Mouse (Mus musculus): ENCODE data around the gene Ttc7b. TPM values are rescaled to one million over a fixed set of nuclear protein-coding genes. Genes with fewer than 3 reads are reported as not detected.
A peak's percentile ranks its signal among the peaks of the same experiment; 100 is the strongest.

Ttc7b gene
- polyA plus RNA-seq, 1 experiment from 2014 or later: 2.2 TPM

GRCm38 (mm10) chr12:100441609-100442008 is 79.0 kb downstream of the Ttc7b start:
- 0 out of 2 replicates have a peak, but pooled peaks cover 5% of the 10 kb centered on the region for H3K4me1 ChIP-seq (ENCODE audit: insufficient read depth)
- no peak for TF ChIP-seq EP300 (IDR thresholded peaks at IDR 0.05; ENCODE audit: low read depth)
- 82% methylated on average over 4 of the region's 4 CpGs for WGBS (ENCODE audit: insufficient replicate concordance)
- H3K27me3 ChIP-seq (ENCODE audit: insufficient read depth, low read length): no peaks in the 10 kb centered on the region
- no peak for DNase-seq
- no peak overlapping the region for H3K4me2 ChIP-seq (ENCODE audit: low read depth, low read length)
- no peak for ATAC-seq
- H3K36me3 ChIP-seq (replicated peaks; ENCODE audit: insufficient read depth, low read length): 0 out of 2 replicates have a peak, but pooled peaks cover 2% of the 10 kb centered on the region
- H3K4me3 ChIP-seq (ENCODE audit: low read depth, low read length): no peak overlapping the region
- H3K27ac ChIP-seq (ENCODE audit: low read depth): no peak overlapping the region
- H3K9ac ChIP-seq (replicated peaks): no peak overlapping the region
- H3K9me3 ChIP-seq (ENCODE audit: low read length): no peaks in the 10 kb centered on the region

GRCm38 (mm10) chr12:100439883-100440282 is 80.7 kb downstream of the Ttc7b start:
- Histone ChIP-seq H3K4me3 (ENCODE audit: low read depth, low read length) (no peak overlapping the region), H3K4me1 (ENCODE audit: insufficient read depth) (0 out of 2 replicates have a peak, but pooled peaks cover 2% of the 10 kb centered on the region), H3K27ac (ENCODE audit: low read depth) (peak overlapping the region; percentile 22), H3K9me3 (ENCODE audit: low read length) (no peaks in the 10 kb centered on the region), H3K36me3 (replicated peaks; ENCODE audit: insufficient read depth, low read length) (0 out of 2 replicates have a peak, but pooled peaks cover 2% of the 10 kb centered on the region), H3K27me3 (ENCODE audit: insufficient read depth, low read length) (no peaks in the 10 kb centered on the region), H3K9ac (replicated peaks) (no peak overlapping the region), H3K4me2 (ENCODE audit: low read depth, low read length) (no peak overlapping the region)
- no peak for TF ChIP-seq EP300 (IDR thresholded peaks at IDR 0.05; ENCODE audit: low read depth)
- no peak for TF ChIP-seq CTCF (IDR thresholded peaks at IDR 0.05; ENCODE audit: low read depth)
- DNase-seq (no peak), ATAC-seq (no peak)
- WGBS (ENCODE audit: insufficient replicate concordance): 68% methylated on average over 3 of the region's 3 CpGs

GRCm38 (mm10) chr12:100439145-100439755 is 81.4 kb downstream of the Ttc7b start:
- Histone ChIP-seq H3K4me3 (ENCODE audit: low read depth, low read length) (no peak overlapping the region), H3K9ac (replicated peaks) (no peak overlapping the region), H3K4me2 (ENCODE audit: low read depth, low read length) (no peak overlapping the region), H3K27ac (ENCODE audit: low read depth) (peak overlapping the region; percentile 22), H3K4me1 (ENCODE audit: insufficient read depth) (no peaks in the 10 kb centered on the region), H3K9me3 (ENCODE audit: low read length) (no peaks in the 10 kb centered on the region), H3K36me3 (replicated peaks; ENCODE audit: insufficient read depth, low read length) (0 out of 2 replicates have a peak, but pooled peaks cover 2% of the 10 kb centered on the region), H3K27me3 (ENCODE audit: insufficient read depth, low read length) (no peaks in the 10 kb centered on the region)
- WGBS (ENCODE audit: insufficient replicate concordance): 59% methylated on average over 4 of the region's 4 CpGs
- DNase-seq (no peak), ATAC-seq (peak; percentile 54)
- TF ChIP-seq CTCF (IDR thresholded peaks at IDR 0.05; ENCODE audit: low read depth) (no peak), EP300 (IDR thresholded peaks at IDR 0.05; ENCODE audit: low read depth) (no peak; the same call in 1 of the 2 replicates)

- no peaks in the 10 kb centered on the region for H3K27me3 ChIP-seq (ENCODE audit: insufficient read depth, low read length)
- H3K4me2 ChIP-seq (ENCODE audit: low read depth, low read length): no peak overlapping the region
- no peak overlapping the region for H3K9ac ChIP-seq (replicated peaks)
- WGBS (ENCODE audit: insufficient replicate concordance): 81% methylated on average over 7 of the region's 7 CpGs
- 0 out of 2 replicates have a peak, but pooled peaks cover 2% of the 10 kb centered on the region for H3K36me3 ChIP-seq (replicated peaks; ENCODE audit: insufficient read depth, low read length)
- peak overlapping the region; percentile 6; the same call in 1 of the 2 replicates for H3K27ac ChIP-seq (ENCODE audit: low read depth)
- H3K9me3 ChIP-seq (ENCODE audit: low read length): no peaks in the 10 kb centered on the region
- no peak for DNase-seq
- no peak overlapping the region for H3K4me3 ChIP-seq (ENCODE audit: low read depth, low read length)
- ATAC-seq: no peak
- TF ChIP-seq CTCF (IDR thresholded peaks at IDR 0.05; ENCODE audit: low read depth) (no peak), EP300 (IDR thresholded peaks at IDR 0.05; ENCODE audit: low read depth) (no peak)
- no peaks in the 10 kb centered on the region for H3K4me1 ChIP-seq (ENCODE audit: insufficient read depth)
Observed at GRCm38 (mm10) chr12:100438509-100438908, 82.1 kb downstream of the Ttc7b start.

- no peak overlapping the region for H3K4me2 ChIP-seq (ENCODE audit: low read depth, low read length)
- no peak for ATAC-seq
- no peaks in the 10 kb centered on the region for H3K9me3 ChIP-seq (ENCODE audit: low read length)
- no peaks in the 10 kb centered on the region for H3K4me1 ChIP-seq (ENCODE audit: insufficient read depth)
- no peak for TF ChIP-seq EP300 (IDR thresholded peaks at IDR 0.05; ENCODE audit: low read depth)
- TF ChIP-seq CTCF (IDR thresholded peaks at IDR 0.05; ENCODE audit: low read depth): no peak
- no peak for DNase-seq
- H3K4me3 ChIP-seq (ENCODE audit: low read depth, low read length): no peak overlapping the region
- no peak overlapping the region for H3K27ac ChIP-seq (ENCODE audit: low read depth)
- no peak overlapping the region for H3K9ac ChIP-seq (replicated peaks)
- H3K36me3 ChIP-seq (replicated peaks; ENCODE audit: insufficient read depth, low read length): 0 out of 2 replicates have a peak, but pooled peaks cover 2% of the 10 kb centered on the region
- no peaks in the 10 kb centered on the region for H3K27me3 ChIP-seq (ENCODE audit: insufficient read depth, low read length)
- 78% methylated on average over 5 of the region's 5 CpGs for WGBS (ENCODE audit: insufficient replicate concordance)
Observed at GRCm38 (mm10) chr12:100437862-100438261, 82.8 kb downstream of the Ttc7b start.

- no peak for DNase-seq
- no peaks in the 10 kb centered on the region for H3K27me3 ChIP-seq (ENCODE audit: insufficient read depth, low read length)
- 0 out of 2 replicates have a peak, but pooled peaks cover under 1% of the 10 kb centered on the region for H3K36me3 ChIP-seq (replicated peaks; ENCODE audit: insufficient read depth, low read length)
- H3K9me3 ChIP-seq (ENCODE audit: low read length): no peaks in the 10 kb centered on the region
- no peak overlapping the region for H3K4me3 ChIP-seq (ENCODE audit: low read depth, low read length)
- ATAC-seq: no peak
- no peak overlapping the region for H3K27ac ChIP-seq (ENCODE audit: low read depth)
- no peaks in the 10 kb centered on the region for H3K4me1 ChIP-seq (ENCODE audit: insufficient read depth)
- TF ChIP-seq EP300 (IDR thresholded peaks at IDR 0.05; ENCODE audit: low read depth) (no peak), CTCF (IDR thresholded peaks at IDR 0.05; ENCODE audit: low read depth) (no peak)
- no peak overlapping the region for H3K9ac ChIP-seq (replicated peaks)
- WGBS (ENCODE audit: insufficient replicate concordance): 92% methylated on average over 1 of the region's 1 CpGs
- no peak overlapping the region for H3K4me2 ChIP-seq (ENCODE audit: low read depth, low read length)
Observed at GRCm38 (mm10) chr12:100435763-100436162, 84.9 kb downstream of the Ttc7b start.

All from liver, postnatal 0 days (tissue).